Mouse (Mus musculus) ES-E14 (cell line): ENCODE measurements around the gene Wipf1. TPM values are rescaled to one million over a fixed set of nuclear protein-coding genes. Genes with fewer than 3 reads are reported as not detected.
A peak's percentile ranks its signal among the peaks of the same experiment; 100 is the strongest.

Experiments used
- DNase-seq: peaks from one replicate; pipeline ENCODE4 v3.0.0-alpha.2; 2013; ENCODE audit warnings: low read depth, low spot score
- H3K27ac ChIP-seq: 2 replicates; pipeline ENCODE4 v1.5.1; 2012; ENCODE audit warnings: low read depth, mild to moderate bottlenecking, low read length, moderate library complexity, mixed read lengths; ENCODE audit not compliant: poor library complexity, insufficient read depth, severe bottlenecking
- H3K36me3 ChIP-seq: 2 replicates; pipeline ENCODE4 v1.6.1; 2012; ENCODE audit warnings: mild to moderate bottlenecking, low read length, moderate library complexity, mixed read lengths; ENCODE audit not compliant: control insufficient read depth, poor library complexity, insufficient read depth, severe bottlenecking
- H3K4me1 ChIP-seq, 2 experiments: fragments of 150-350 bp in 1 of 2; sonication (generic) in 1 of 2; 2 replicates each; pipeline ENCODE4 v1.6.1; 2012; ENCODE audit warnings: low read length in 2 of 2, mild to moderate bottlenecking in 1 of 2, mixed read lengths in 1 of 2; ENCODE audit not compliant: control insufficient read depth in 2 of 2, insufficient read depth in 2 of 2, poor library complexity in 1 of 2
- H3K4me3 ChIP-seq, 2 experiments: fragments of 150-350 bp in 1 of 2; sonication (generic) in 1 of 2; 2 replicates each; pipeline ENCODE4 v1.5.1; 2012; ENCODE audit warnings: low read length in 2 of 2, low read depth in 1 of 2, mild to moderate bottlenecking in 1 of 2, mixed read lengths in 1 of 2; ENCODE audit not compliant: insufficient read depth in 1 of 2, poor library complexity in 1 of 2, severe bottlenecking in 1 of 2
- H3K9ac ChIP-seq: 2 replicates; pipeline ENCODE4 v1.6.1; 2012; ENCODE audit warnings: low read depth, mild to moderate bottlenecking, low read length, mixed read lengths; ENCODE audit not compliant: poor library complexity, insufficient read depth, severe bottlenecking
- H3K9me3 ChIP-seq: fragments of 150-350 bp; sonication (generic); 2 replicates; pipeline ENCODE4 v1.6.1; 2012; ENCODE audit warnings: low read depth, mild to moderate bottlenecking, low read length; ENCODE audit not compliant: control insufficient read depth, insufficient read depth
- CHD2 ChIP-seq: IDR thresholded peaks from 2 replicates; pipeline ENCODE4 v1.6.1; 2014; ENCODE audit warnings: mild to moderate bottlenecking, low read depth, low read length, inconsistent platforms
- HCFC1 ChIP-seq: IDR thresholded peaks from 2 replicates; pipeline ENCODE4 v1.6.1; 2012; ENCODE audit warnings: low read length, inconsistent platforms, borderline replicate concordance; ENCODE audit not compliant: insufficient read depth
- MAFK ChIP-seq: IDR thresholded peaks from 2 replicates; pipeline ENCODE4 v1.6.1; 2014; ENCODE audit warnings: mild to moderate bottlenecking, low read depth, low read length, inconsistent platforms; ENCODE audit not compliant: insufficient read depth
- ZC3H11A ChIP-seq: IDR thresholded peaks from 2 replicates; pipeline ENCODE4 v1.6.1; 2012; ENCODE audit warnings: low read depth, mild to moderate bottlenecking, inconsistent platforms, low read length, borderline replicate concordance
- ZNF384 ChIP-seq: IDR thresholded peaks from 2 replicates; pipeline ENCODE4 v1.6.1; 2012; ENCODE audit warnings: low read depth, low read length, inconsistent platforms
- in situ Hi-C, 2 experiments: fragments of 600-800 bp; cut with MboI; formaldehyde crosslinking; loops; one replicate each; pipeline ENCODE4 v1.15.1; 2025; ENCODE audit warnings: low sequenced_read_pairs in 2 of 2, inconsistent platforms in 1 of 2; ENCODE audit not compliant: unreplicated experiment in 2 of 2
- total RNA-seq: library from RNA; depleted of rRNA; stranded (reverse); fragments of 300-350 nt; gene quantifications from 2 replicates; pipeline ENCODE4 v1.2.3, GENCODE M21; 2012

Wipf1 gene
- total RNA-seq, 1 experiment: 1.2 TPM

GRCm38 (mm10) chr2:73443985-73444384 lies 85.5 kb downstream of the Wipf1 start:
- DNase-seq: no peak
- H3K4me3 ChIP-seq: no peak overlapping the region
- TF ChIP-seq HCFC1 (no peak), ZC3H11A (no peak), MAFK (no peak), CHD2 (no peak), ZNF384 (no peak)
- in situ Hi-C loops: no loop called here
- no peaks in the 10 kb centered on the region for H3K4me1 ChIP-seq
- no peak overlapping the region for H3K9ac ChIP-seq
- H3K9me3 ChIP-seq: no peaks in the 10 kb centered on the region
- no peak overlapping the region for H3K27ac ChIP-seq
- no peaks in the 10 kb centered on the region for H3K36me3 ChIP-seq

GRCm38 (mm10) chr2:73442015-73442414 lies 87.5 kb downstream of the Wipf1 start:
- in situ Hi-C loops: no loop called here
- Histone ChIP-seq H3K9ac (no peak overlapping the region), H3K4me3 (no peak overlapping the region), H3K9me3 (no peaks in the 10 kb centered on the region), H3K4me1 (peaks cover 0 to 3% of the 10 kb centered on the region in 2 experiments; a peak in 1 of 4 replicates), H3K36me3 (no peaks in the 10 kb centered on the region), H3K27ac (no peak overlapping the region)
- TF ChIP-seq HCFC1: no peak
- TF ChIP-seq ZNF384: no peak
- no peak for TF ChIP-seq CHD2
- TF ChIP-seq MAFK: no peak
- no peak for TF ChIP-seq ZC3H11A
- no peak for DNase-seq

GRCm38 (mm10) chr2:73440319-73440718 lies 89.2 kb downstream of the Wipf1 start:
- H3K9me3 ChIP-seq: no peaks in the 10 kb centered on the region
- no peak overlapping the region for H3K9ac ChIP-seq
- TF ChIP-seq ZC3H11A: no peak
- no peak for TF ChIP-seq MAFK
- TF ChIP-seq ZNF384: no peak
- TF ChIP-seq CHD2: no peak
- no peak for TF ChIP-seq HCFC1
- DNase-seq: no peak
- H3K4me3 ChIP-seq: no peak overlapping the region
- H3K27ac ChIP-seq: no peak overlapping the region
- peaks cover 2 to 3% of the 10 kb centered on the region in 2 experiments; a peak in 1 of 4 replicates for H3K4me1 ChIP-seq
- in situ Hi-C loops: no loop called here
- H3K36me3 ChIP-seq: no peaks in the 10 kb centered on the region

GRCm38 (mm10) chr2:73436976-73437375 lies 92.6 kb downstream of the Wipf1 start:
- peak overlapping the region; percentile 46; the same call in 1 of the 2 replicates for H3K9ac ChIP-seq
- no peak for TF ChIP-seq ZNF384
- no peak for TF ChIP-seq MAFK
- no peak for TF ChIP-seq ZC3H11A
- no peak for TF ChIP-seq HCFC1
- no peak for TF ChIP-seq CHD2
- H3K27ac ChIP-seq: no peak overlapping the region
- H3K36me3 ChIP-seq: no peaks in the 10 kb centered on the region
- in situ Hi-C loops: no loop called here
- DNase-seq: no peak
- peak overlapping the region; percentile 29 to 53 for H3K4me3 ChIP-seq
- H3K4me1 ChIP-seq: peaks cover 3 to 8% of the 10 kb centered on the region in 2 experiments; a peak in 3 of 4 replicates
- H3K9me3 ChIP-seq: no peaks in the 10 kb centered on the region

- no peaks in the 10 kb centered on the region for H3K9me3 ChIP-seq
- H3K4me3 ChIP-seq: no peak overlapping the region
- H3K27ac ChIP-seq: no peak overlapping the region
- H3K9ac ChIP-seq: no peak overlapping the region
- DNase-seq: no peak
- no peak for TF ChIP-seq ZNF384
- no peak for TF ChIP-seq MAFK
- no peak for TF ChIP-seq HCFC1
- TF ChIP-seq ZC3H11A: no peak
- TF ChIP-seq CHD2: no peak
- in situ Hi-C loops: no loop called here
- H3K4me1 ChIP-seq: peaks cover 3 to 8% of the 10 kb centered on the region in 2 experiments; a peak in 3 of 4 replicates
- no peaks in the 10 kb centered on the region for H3K36me3 ChIP-seq
Measured at GRCm38 (mm10) chr2:73435847-73436246, 93.7 kb downstream of the Wipf1 start.
